ENCODE assay signal across 20 mouse cellular contexts in the genomic region with DNA sequence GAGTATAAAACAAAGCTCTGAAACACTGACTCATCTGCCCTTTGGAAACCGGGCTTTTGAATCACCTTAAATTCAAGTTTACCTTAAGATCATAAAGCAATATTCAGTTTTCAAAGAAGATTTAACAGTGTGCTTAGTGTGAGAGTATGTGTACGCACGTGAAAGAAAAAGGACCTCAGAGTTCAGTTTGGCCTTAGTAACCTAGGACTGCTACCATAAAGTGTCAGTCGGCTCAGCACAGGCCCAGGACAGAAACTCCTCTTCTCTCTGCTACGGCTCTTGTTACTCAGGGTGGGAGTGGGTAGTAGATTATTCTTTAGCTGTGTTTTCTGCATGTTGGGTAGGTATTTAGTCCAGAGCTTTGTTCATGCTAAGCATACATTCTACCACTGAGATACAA. TPM values are rescaled to one million over a fixed set of nuclear protein-coding genes. Genes with fewer than 3 reads are reported as not detected.
"Had no signal": no experiment of that assay in that cellular context is flagged by ENCODE, and none has a peak within 500 bp of the region (broad histone marks: within the 10 kb centered on the region; RNA-seq: fewer than 3 reads in every experiment).

No protein-coding gene starts in this region.

- H3K4me2 ChIP-seq: neural tube, embryonic 15.5 days; stomach, embryonic 15.5 days had no signal

- DNase-seq: retina, postnatal 1 day; right cerebral cortex, postnatal 14 days; right cerebral cortex, postnatal 4 days; spleen, adult 18-20 months; thymus, adult 18-20 months; thymus, adult 2 months; thymus, postnatal 14 days; thymus, postnatal 25 days; thymus, postnatal 36 days; thymus, postnatal 4 days had no signal

- H3K27me3 ChIP-seq: neural tube, embryonic 15.5 days; stomach, embryonic 15.5 days had no signal

- H3K9me3 ChIP-seq: neural tube, embryonic 15.5 days; stomach, embryonic 15.5 days had no signal

- H3K9ac ChIP-seq: neural tube, embryonic 15.5 days; stomach, embryonic 15.5 days had no signal

- H3K27ac ChIP-seq: neural tube, embryonic 15.5 days; stomach, embryonic 15.5 days; stomach, postnatal 0 days had no signal

- H3K4me3 ChIP-seq: neural tube, embryonic 15.5 days; stomach, embryonic 15.5 days had no signal

- H3K36me3 ChIP-seq: stomach, embryonic 15.5 days had no signal

- H3K4me1 ChIP-seq: neural tube, embryonic 15.5 days; stomach, embryonic 15.5 days had no signal

RNA-seq across cellular contexts. Expression of gene Lpcat2b, which starts 18.3 kb away (rescaled TPM):
- total RNA-seq: neutrophil, adult 5-6 weeks had no signal
- polyA plus RNA-seq: neural tube, embryonic 15.5 days; small intestine, adult 2 months; spleen, adult 2 months; stomach, embryonic 14.5 days; stomach, embryonic 15.5 days; stomach, embryonic 16.5 days; stomach, postnatal 0 days; thymus, postnatal 0 days; urinary bladder, adult 2 months had no signal

RNA-seq across cellular contexts. Expression of gene Ephx4, which starts 47.1 kb away (rescaled TPM):
- total RNA-seq: neutrophil, adult 5-6 weeks had no signal

RNA-seq across cellular contexts. Expression of gene Gm42669, which starts 57.8 kb away (rescaled TPM):
- polyA plus RNA-seq: small intestine, adult 2 months had no signal
